Mouse (Mus musculus) thymus, adult 2 months (tissue): ENCODE measurements around the gene Cdc42ep2. TPM values are rescaled to one million over a fixed set of nuclear protein-coding genes. Genes with fewer than 3 reads are reported as not detected.
A peak's percentile ranks its signal among the peaks of the same experiment; 100 is the strongest.

ENCODE experiments used
- DNase-seq: peaks from one replicate; pipeline ENCODE4 v3.0.0; 2021
- H3K27ac ChIP-seq: fragments of 200-500 bp; 2 replicates; pipeline ENCODE4 v1.5.1; 2012; ENCODE audit warnings: low read length, control low read depth; ENCODE audit not compliant: control insufficient read depth, insufficient read depth
- H3K27me3 ChIP-seq: fragments of 200-500 bp; 2 replicates; pipeline ENCODE4 v1.6.1; 2012; ENCODE audit warnings: mild to moderate bottlenecking, low read length, moderate library complexity, mixed read lengths; ENCODE audit not compliant: control insufficient read depth, insufficient read depth
- H3K36me3 ChIP-seq: fragments of 200-500 bp; 2 replicates; pipeline ENCODE4 v1.6.1; 2012; ENCODE audit warnings: mild to moderate bottlenecking, low read length, moderate library complexity; ENCODE audit not compliant: control insufficient read depth, insufficient read depth
- H3K4me1 ChIP-seq: fragments of 200-500 bp; replicated peaks from 2 replicates; pipeline ENCODE4 v1.6.1; 2012; ENCODE audit warnings: low read length; ENCODE audit not compliant: control insufficient read depth, insufficient read depth
- H3K4me3 ChIP-seq: fragments of 200-500 bp; 2 replicates; pipeline ENCODE4 v1.5.1; 2012; ENCODE audit warnings: mild to moderate bottlenecking, low read length, control low read depth, moderate library complexity; ENCODE audit not compliant: control insufficient read depth, insufficient read depth
- CTCF ChIP-seq: fragments of 200-500 bp; IDR thresholded peaks from 2 replicates; pipeline ENCODE4 v1.5.1; 2012; ENCODE audit warnings: mild to moderate bottlenecking, control low read depth, low read length, moderate library complexity, borderline replicate concordance; ENCODE audit not compliant: control insufficient read depth, poor library complexity, insufficient read depth; ENCODE audit errors: extremely low read depth
- POLR2A ChIP-seq: fragments of 200-500 bp; IDR thresholded peaks from 2 replicates; pipeline ENCODE4 v1.6.1; 2012; ENCODE audit warnings: mild to moderate bottlenecking, low read length, control low read depth, moderate library complexity; ENCODE audit not compliant: control insufficient read depth, poor library complexity, insufficient read depth; ENCODE audit errors: extremely low read depth
- WGBS: fragments of 180-500 bp; shearing (Covaris S2); methylation state at CpG from one replicate; pipeline ENCODE4 v1.1.7; 2018; 5-methylcytosine and 5-hydroxymethylcytosine counted together
- polyA plus RNA-seq: library from polyadenylated mRNA; depleted of rRNA; stranded (reverse); fragments of >200 nt; gene quantifications from 2 replicates; pipeline ENCODE4 v1.2.3, GENCODE M21; 2012

Cdc42ep2 gene
- polyA plus RNA-seq, 1 experiment = 5.8 TPM

DNA sequence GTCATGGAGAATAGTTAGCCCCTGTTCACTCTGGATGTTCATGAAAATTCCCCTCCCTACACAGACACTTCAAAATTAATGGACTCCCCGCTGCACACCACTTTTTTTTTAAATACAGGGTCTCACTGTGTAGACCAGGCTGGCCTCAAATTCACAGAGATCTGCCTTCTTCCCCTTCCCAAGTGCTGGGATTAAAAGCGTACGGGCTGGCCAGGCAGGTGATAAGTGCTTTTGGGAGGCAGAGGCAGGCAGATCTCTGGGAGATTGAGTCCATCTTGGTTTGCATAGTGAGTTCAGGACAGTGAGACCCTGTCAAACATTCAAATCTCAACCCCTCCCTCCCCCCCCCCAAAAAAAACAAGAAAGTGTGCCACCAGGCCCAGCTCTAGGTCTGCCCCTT, 1.7 kb downstream of the Cdc42ep2 start:
- WGBS = 98% methylated on average over 3 of the region's 3 CpGs
- peaks cover 20% of the 10 kb centered on the region for H3K4me1 ChIP-seq
- H3K27me3 ChIP-seq = no peaks in the 10 kb centered on the region
- H3K27ac ChIP-seq = no peak overlapping the region
- no peak overlapping the region for H3K4me3 ChIP-seq
- H3K36me3 ChIP-seq = no peaks in the 10 kb centered on the region
- no peak for DNase-seq
- TF ChIP-seq POLR2A (no peak), CTCF (no peak)

GRCm38 (mm10) chr19:5922119-5922942, 2.3 kb downstream of the Cdc42ep2 start:
- TF ChIP-seq CTCF (no peak), POLR2A (no peak)
- no peak overlapping the region for H3K4me3 ChIP-seq
- no peaks in the 10 kb centered on the region for H3K36me3 ChIP-seq
- 81% methylated on average over 15 of the region's 15 CpGs for WGBS
- H3K27me3 ChIP-seq = no peaks in the 10 kb centered on the region
- H3K4me1 ChIP-seq = peaks cover 18% of the 10 kb centered on the region
- H3K27ac ChIP-seq = no peak overlapping the region
- no peak for DNase-seq

DNA sequence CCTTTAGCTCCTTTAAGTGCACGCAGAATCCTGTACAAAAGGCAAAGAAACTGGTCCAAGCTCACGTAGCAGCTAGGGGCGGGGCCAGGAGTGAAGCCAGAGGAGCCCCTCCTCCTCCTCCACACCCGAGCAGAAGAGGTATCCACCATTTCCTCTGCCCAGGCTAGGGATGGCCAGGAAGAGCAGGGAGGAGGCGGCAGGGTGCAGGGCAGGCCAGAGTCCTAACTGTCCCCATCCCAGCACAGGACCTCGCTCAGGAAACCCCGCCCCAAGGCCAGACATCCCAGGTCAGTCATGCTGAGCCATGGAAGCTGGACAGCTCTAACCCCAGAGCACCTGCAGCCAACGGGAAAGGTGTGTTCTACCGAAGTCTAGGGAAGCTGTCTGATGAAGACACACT, 2.9 kb downstream of the Cdc42ep2 start:
- 60% methylated on average over 9 of the region's 9 CpGs for WGBS
- DNase-seq = no peak
- Histone ChIP-seq H3K36me3 (no peaks in the 10 kb centered on the region), H3K27ac (no peak overlapping the region), H3K27me3 (no peaks in the 10 kb centered on the region), H3K4me1 (peaks cover 14% of the 10 kb centered on the region), H3K4me3 (no peak overlapping the region)
- no peak for TF ChIP-seq POLR2A
- TF ChIP-seq CTCF = no peak

- no peaks in the 10 kb centered on the region for H3K36me3 ChIP-seq
- H3K4me3 ChIP-seq = peak within 1 kb of the TSS; percentile 72
- TF ChIP-seq CTCF (no peak), POLR2A (no peak)
- no peaks in the 10 kb centered on the region for H3K27me3 ChIP-seq
- DNase-seq = no peak
- 8% methylated on average over 13 of the region's 13 CpGs for WGBS
- no peak within 1 kb of the TSS for H3K27ac ChIP-seq
- peaks cover 19% of the 10 kb centered on the region for H3K4me1 ChIP-seq
Observed at GRCm38 (mm10) chr19:5913007-5913719, 11.5 kb downstream of the Cdc42ep2 start, which contains the start of gene Dpf2. Gene Dpf2, minus strand, starts transcription at chr19:5913010.

- Histone ChIP-seq H3K4me1 (peaks cover 19% of the 10 kb centered on the region), H3K4me3 (peak overlapping the region; percentile 72), H3K27ac (no peak overlapping the region), H3K27me3 (no peaks in the 10 kb centered on the region), H3K36me3 (no peaks in the 10 kb centered on the region)
- under 1% methylated on average over 59 of the region's 59 CpGs for WGBS
- peak; percentile 99 for DNase-seq
- TF ChIP-seq POLR2A (peak; percentile 88), CTCF (0 out of 2 replicates have a peak, but pooled peaks have one; percentile 42)
Observed at GRCm38 (mm10) chr19:5912103-5913006, 12.3 kb downstream of the Cdc42ep2 start.
